Mouse (Mus musculus): Measurements from ENCODE around the gene Prpf6.

Prpf6 gene

DNA sequence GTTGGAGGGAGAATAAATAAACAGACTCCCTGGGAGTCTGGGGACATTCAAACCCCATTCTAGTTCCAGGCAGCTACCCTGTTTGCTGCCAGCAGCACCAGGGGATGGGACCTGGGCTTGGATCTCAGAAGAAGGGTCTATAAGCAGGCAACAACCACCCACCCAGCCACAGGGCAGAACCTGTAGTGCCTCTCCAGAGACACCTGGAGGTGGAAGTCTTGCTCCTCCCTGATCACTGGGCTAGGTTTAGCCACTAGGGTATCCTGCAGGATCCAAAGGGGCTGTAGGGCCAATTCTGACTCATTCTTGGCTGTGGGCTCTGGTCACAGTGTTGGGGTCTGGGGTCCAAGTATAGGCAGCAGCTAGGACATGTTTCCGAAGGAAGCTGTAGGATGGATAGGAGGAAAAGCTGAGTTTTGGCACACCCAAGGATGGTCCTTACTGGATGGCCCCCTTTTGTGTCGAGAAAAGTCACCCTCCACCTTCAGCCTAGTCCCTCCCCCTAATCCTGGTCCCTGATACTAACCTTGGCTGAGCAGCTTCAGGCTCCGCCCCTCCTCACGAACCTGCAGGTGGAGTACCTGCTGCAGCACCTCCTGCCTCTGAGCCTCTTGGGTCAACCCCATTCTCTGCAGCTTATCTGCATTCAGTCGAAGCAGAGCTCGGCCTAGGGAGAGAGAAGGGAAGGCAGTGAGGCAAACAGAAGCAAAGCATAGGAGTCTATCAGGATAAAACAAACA is 4.7 kb downstream of the Prpf6 start:
- no peak for DNase-seq (ENCODE audit: low spot score)

- no peak for DNase-seq (ENCODE audit: low spot score)
These were observed 5.9 kb downstream of the Prpf6 start for GRCm38 (mm10) chr2:181597378-181598061.

DNA sequence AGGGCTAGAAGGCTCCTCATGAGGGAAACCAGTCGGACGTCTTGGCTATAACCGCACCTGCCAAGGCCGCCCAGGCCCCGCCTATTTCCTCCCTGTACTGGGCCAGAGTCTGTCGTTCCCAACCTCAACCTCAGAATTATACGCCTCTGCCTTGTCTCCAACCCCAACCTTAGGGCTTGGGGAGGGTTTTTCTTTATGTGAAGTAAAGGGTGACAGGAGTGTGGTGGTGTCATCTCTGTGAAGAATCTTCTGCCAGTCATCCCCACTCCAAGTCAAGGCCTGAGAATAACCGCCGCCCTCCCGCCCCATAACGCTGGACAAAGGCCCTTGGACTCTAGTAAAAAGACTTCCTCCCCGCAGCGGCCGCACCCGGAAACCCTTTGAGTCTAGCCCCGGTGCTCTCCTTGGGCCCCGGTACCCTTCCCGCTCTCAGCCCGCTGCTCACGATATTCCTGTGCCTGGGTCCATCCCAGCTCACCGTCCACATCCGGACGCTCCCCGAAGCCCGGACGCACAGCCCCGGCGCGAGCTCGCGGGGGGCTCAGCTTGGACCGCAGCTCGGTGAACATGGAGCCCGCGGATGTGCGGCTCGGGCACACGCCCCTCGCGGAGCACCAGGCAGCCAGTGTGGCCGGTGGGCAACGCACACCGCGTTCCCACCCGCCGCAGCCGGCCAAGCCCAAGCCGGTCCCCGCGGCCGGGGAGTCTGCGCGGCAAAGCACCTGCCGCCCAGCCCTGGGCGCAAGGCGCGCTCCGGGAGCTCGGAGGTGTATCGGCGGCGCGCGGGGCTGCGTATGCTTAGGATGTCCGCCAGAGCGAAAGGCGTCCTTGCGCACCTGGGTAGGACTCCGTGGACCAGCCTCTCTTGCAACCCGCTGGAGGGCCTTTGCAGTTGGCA is 7.0 kb downstream of the Prpf6 start, which contains the start of gene Samd10:
Gene Samd10, minus strand, starts transcription at position 759 of the 898 bp plus-strand sequence.
- DNase-seq (ENCODE audit: low spot score) = peak; percentile 79

DNA sequence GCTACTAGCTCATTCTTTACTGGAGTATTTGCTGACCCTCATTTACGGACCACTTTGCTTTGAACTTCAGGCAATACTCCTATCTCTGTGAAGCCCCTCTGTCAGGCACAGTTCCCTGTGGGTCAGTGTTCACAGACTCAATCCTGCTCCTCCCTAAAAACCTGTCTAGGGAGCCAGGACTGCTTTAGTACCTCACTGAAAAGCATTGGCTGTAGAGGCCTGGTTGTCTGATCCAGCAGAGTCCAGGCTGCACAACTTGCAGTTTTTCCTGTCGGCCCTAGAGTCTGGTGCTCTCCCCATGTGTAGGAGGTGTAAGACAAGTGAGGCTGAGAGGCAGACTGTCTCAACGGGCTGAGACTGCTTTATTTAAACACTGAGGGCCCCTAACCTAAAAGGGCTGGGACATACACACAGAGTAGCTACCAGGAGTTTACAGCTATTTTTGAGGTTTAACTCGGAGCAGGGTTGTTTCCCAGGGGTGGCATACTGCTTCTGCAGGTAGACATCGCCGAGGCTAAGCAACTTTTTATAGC is 8.6 kb downstream of the Prpf6 start:
- no peak for DNase-seq (ENCODE audit: low spot score)

- peak; percentile 96 for DNase-seq (ENCODE audit: low spot score)
These were observed 9.4 kb downstream of the Prpf6 start for GRCm38 (mm10) chr2:181600828-181601750.

GRCm38 (mm10) chr2:181601751-181602145 is 10.1 kb downstream of the Prpf6 start:
- no peak for DNase-seq (ENCODE audit: low spot score)

GRCm38 (mm10) chr2:181602367-181602766 is 10.7 kb downstream of the Prpf6 start:
- no peak for DNase-seq (ENCODE audit: low spot score)

- DNase-seq (ENCODE audit: low spot score) = no peak
These were observed 27.3 kb downstream of the Prpf6 start for GRCm38 (mm10) chr2:181618761-181619495.

- DNase-seq (ENCODE audit: low spot score) = no peak
These were observed 31.7 kb downstream of the Prpf6 start for GRCm38 (mm10) chr2:181623401-181623800.

- no peak for DNase-seq (ENCODE audit: low spot score)
These were observed 36.8 kb downstream of the Prpf6 start for GRCm38 (mm10) chr2:181628471-181628870.

- DNase-seq (ENCODE audit: low spot score) = no peak
These were observed 41.0 kb downstream of the Prpf6 start for GRCm38 (mm10) chr2:181632624-181633023.

DNA sequence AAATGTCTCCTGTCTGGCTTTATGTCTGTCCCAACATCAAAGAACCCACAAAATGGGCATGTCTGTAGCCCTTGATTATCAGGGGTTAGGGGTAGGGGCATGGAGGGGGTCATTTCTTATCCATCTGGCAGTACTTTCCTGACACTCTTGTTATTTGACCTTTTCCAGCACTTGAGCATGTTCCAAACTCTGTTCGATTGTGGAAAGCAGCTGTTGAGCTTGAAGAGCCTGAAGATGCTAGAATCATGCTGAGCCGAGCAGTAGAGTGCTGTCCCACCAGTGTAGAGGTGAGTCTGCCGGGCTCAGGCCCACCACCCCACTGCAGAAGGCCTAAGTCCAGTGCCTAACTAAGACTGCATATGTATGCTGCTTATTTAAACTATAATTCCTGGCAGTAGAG is 44.2 kb downstream of the Prpf6 start:
- no peak for DNase-seq (ENCODE audit: low spot score)

- peak; percentile 36 for DNase-seq (ENCODE audit: low spot score)
These were observed 52.7 kb downstream of the Prpf6 start for GRCm38 (mm10) chr2:181644361-181644760.

DNA sequence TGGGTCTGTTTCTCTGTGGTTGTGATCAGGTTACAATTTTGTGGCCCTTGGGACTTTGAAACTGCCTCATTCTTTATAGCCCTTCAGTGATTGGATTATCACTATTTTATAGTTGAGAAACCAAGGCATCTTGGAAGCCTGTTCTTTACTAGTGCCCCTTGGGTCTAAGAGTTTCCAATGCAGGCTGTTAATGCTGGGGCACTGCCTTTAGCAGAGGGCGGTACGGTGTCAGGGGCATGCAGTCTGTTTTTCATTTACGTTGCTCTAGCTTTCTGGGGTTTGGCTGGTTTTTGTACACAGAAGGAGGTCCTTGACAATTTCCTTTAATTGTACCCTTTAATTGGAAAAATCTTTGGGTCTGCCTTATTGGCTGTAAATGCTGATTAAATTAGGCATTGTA is 54.0 kb downstream of the Prpf6 start:
- DNase-seq (ENCODE audit: low spot score) = no peak

- no peak for DNase-seq (ENCODE audit: low spot score)
These were observed 55.2 kb downstream of the Prpf6 start for GRCm38 (mm10) chr2:181646626-181647472.

DNA sequence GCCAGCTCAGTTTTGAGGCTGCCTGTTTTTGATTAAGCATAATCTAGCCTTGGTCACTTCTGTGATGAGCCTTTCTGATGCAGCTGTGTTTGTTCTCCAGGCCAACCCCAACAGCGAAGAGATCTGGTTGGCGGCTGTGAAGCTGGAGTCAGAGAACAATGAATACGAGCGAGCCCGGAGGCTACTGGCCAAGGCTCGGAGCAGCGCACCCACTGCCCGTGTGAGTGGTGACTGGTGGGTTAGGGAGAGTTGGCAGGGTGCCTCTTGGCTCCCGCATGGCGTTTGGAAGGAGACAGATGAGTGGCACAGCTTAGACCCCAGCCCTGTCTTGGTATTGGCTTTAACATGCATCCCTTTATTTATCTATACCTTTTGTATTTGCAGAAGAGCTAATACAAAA is 57.3 kb downstream of the Prpf6 start:
- DNase-seq (ENCODE audit: low spot score) = no peak

DNA sequence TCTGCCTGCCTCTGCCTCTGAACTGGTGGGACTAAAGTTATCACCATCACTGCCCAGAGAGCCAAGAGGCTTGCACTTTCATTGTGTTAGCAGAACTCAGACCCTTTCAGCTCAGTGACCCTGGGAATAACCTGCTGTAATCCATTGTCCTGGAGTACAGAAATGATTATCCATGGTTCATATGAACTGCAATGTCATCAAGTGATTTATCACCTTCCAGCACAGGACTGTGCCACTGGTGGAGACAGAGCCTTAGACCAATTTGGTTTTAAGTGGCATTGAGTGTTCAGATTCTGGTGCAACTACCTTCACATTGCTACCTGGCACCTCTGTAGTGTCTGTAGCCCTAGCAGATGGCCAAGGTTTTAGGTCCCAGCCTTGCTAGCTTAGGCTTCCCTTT is 61.4 kb downstream of the Prpf6 start:
- DNase-seq (ENCODE audit: low spot score) = no peak

- DNase-seq (ENCODE audit: low spot score) = no peak
These were observed 61.9 kb downstream of the Prpf6 start for GRCm38 (mm10) chr2:181653523-181653922.

DNA sequence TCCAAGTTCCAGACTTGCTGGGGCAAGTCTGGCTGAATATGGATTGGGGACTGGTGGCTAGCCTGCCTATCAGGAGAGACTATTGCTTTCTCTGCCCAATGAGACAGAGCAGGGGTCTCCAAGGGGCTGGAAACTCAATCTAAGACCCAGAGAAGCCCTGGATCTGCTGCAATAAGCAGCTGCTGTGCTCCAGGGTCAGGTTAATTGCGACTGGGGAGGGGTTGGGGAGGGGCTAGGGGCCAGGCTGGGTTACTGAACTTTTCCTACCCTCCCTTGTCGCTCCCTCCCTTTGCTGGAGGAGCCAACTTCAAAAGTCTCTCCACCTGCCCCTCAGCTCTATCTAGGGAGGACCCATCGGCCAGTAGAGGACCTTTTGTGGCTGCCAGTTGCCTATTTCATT is 65.1 kb downstream of the Prpf6 start, which contains the start of gene Gm29797:
Gene Gm29797, plus strand, starts transcription at position 301 of the 400 bp plus-strand sequence.
- DNase-seq (ENCODE audit: low spot score) = no peak

Data from urinary bladder, postnatal 14 days (tissue).